ENCODE assay signal across 8 mouse cellular contexts in genomic region chr7:139648107-139648824, GRCm38 (mm10). TPM values are rescaled to one million over a fixed set of nuclear protein-coding genes. Genes with fewer than 3 reads are reported as not detected.
DNase-seq lines count a peak whose midpoint lies in the region; ATAC-seq and TF ChIP-seq lines count a peak whose summit lies in the region.

No protein-coding gene starts in this region.

- H3K4me3 ChIP-seq in forebrain, embryonic 10.5 days, result no peak overlapping the region
- H3K4me3 ChIP-seq in forebrain, embryonic 15.5 days, result no peak overlapping the region
- H3K4me3 ChIP-seq in hindbrain, postnatal 0 days (ENCODE audit: low read length), result no peak overlapping the region
- no peak overlapping the region for H3K4me3 ChIP-seq in midbrain, embryonic 16.5 days (ENCODE audit: low read depth, low read length)
- H3K4me3 ChIP-seq in spleen, adult 2 months (ENCODE audit: extremely low read depth, insufficient read depth, insufficient read length), result no peak overlapping the region

- peak; percentile 87 for DNase-seq in forebrain, embryonic 10.5 days (ENCODE audit: extremely low spot score, low spot score)
- peak; percentile 93 to 94 for DNase-seq in cerebellum, adult 18-20 months
- DNase-seq in hindbrain, postnatal 0 days (ENCODE audit: low spot score), result peak; percentile 98
- DNase-seq in left cerebral cortex, adult 8-10 months (ENCODE audit: low spot score in 2 of 2), result peak; percentile 75 to 94
- peak; percentile 39 to 65 for DNase-seq in spleen, adult 2 months (ENCODE audit: low read depth in 1 of 2, low spot score in 2 of 2)

- peak; percentile 93 for TF ChIP-seq CTCF in hindbrain, postnatal 0 days (IDR thresholded peaks at IDR 0.05; ENCODE audit: low read depth)
- TF ChIP-seq CTCF in spleen, adult 2 months (IDR thresholded peaks at IDR 0.05; ENCODE audit: extremely low read depth, insufficient read depth, insufficient read length, insufficient replicate concordance), result peak; percentile 72; the same call in 1 of the 2 replicates

- H3K4me2 ChIP-seq in forebrain, embryonic 15.5 days (replicated peaks), result no peak overlapping the region
- H3K4me2 ChIP-seq in hindbrain, postnatal 0 days (ENCODE audit: low read depth, low read length), result no peak overlapping the region
- no peak overlapping the region for H3K4me2 ChIP-seq in midbrain, embryonic 16.5 days (ENCODE audit: low read length)

- 41% methylated on average over 10 of the region's 10 CpGs for WGBS in forebrain, embryonic 10.5 days
- 43% methylated on average over 10 of the region's 10 CpGs for WGBS in forebrain, embryonic 15.5 days
- 38% methylated on average over 10 of the region's 10 CpGs for WGBS in hindbrain, postnatal 0 days
- 46% methylated on average over 10 of the region's 10 CpGs for WGBS in midbrain, embryonic 16.5 days
- 47% methylated on average over 10 of the region's 10 CpGs for WGBS in spleen, adult 2 months

- no peaks in the 10 kb centered on the region for H3K36me3 ChIP-seq in forebrain, embryonic 10.5 days (replicated peaks)
- H3K36me3 ChIP-seq in forebrain, embryonic 15.5 days, result no peaks in the 10 kb centered on the region
- no peaks in the 10 kb centered on the region for H3K36me3 ChIP-seq in hindbrain, postnatal 0 days (ENCODE audit: insufficient read depth, low read length)
- no peaks in the 10 kb centered on the region for H3K36me3 ChIP-seq in midbrain, embryonic 16.5 days (ENCODE audit: control insufficient read depth, insufficient read depth, low read length)
- H3K36me3 ChIP-seq in spleen, adult 2 months (ENCODE audit: control insufficient read depth, insufficient read depth, low read length), result no peaks in the 10 kb centered on the region

- no peak for TF ChIP-seq POLR2A in spleen, adult 2 months (IDR thresholded peaks at IDR 0.05; ENCODE audit: low read depth, low read length)

- H3K27me3 ChIP-seq in forebrain, embryonic 10.5 days (ENCODE audit: poor library complexity, severe bottlenecking), result peaks cover 10% of the 10 kb centered on the region; the same call in 1 of the 2 replicates
- H3K27me3 ChIP-seq in forebrain, embryonic 15.5 days, result no peaks in the 10 kb centered on the region
- no peaks in the 10 kb centered on the region for H3K27me3 ChIP-seq in hindbrain, postnatal 0 days (ENCODE audit: insufficient read depth, low read length)
- peaks cover 7% of the 10 kb centered on the region; the same call in 1 of the 2 replicates for H3K27me3 ChIP-seq in midbrain, embryonic 16.5 days (ENCODE audit: control insufficient read depth, insufficient read depth, low read depth, low read length)
- H3K27me3 ChIP-seq in spleen, adult 2 months (ENCODE audit: control insufficient read depth, insufficient read depth, low read length), result no peaks in the 10 kb centered on the region

- no peak overlapping the region for H3K27ac ChIP-seq in forebrain, embryonic 10.5 days
- H3K27ac ChIP-seq in forebrain, embryonic 15.5 days (replicated peaks), result no peak overlapping the region
- no peak overlapping the region for H3K27ac ChIP-seq in hindbrain, postnatal 0 days
- H3K27ac ChIP-seq in midbrain, embryonic 16.5 days (ENCODE audit: low read length), result no peak overlapping the region
- no peak overlapping the region for H3K27ac ChIP-seq in spleen, adult 2 months (ENCODE audit: insufficient read depth, low read length)

- no peak; the same call in 1 of the 2 replicates for ATAC-seq in forebrain, embryonic 15.5 days (replicated peaks)
- ATAC-seq in frontal cortex, adult (ENCODE audit: low TSS enrichment), result peak; percentile 68
- ATAC-seq in hindbrain, postnatal 0 days, result 0 out of 2 replicates have a peak, but pooled peaks have one; percentile 21
- ATAC-seq in midbrain, embryonic 16.5 days, result peak; percentile 39; the same call in 1 of the 2 replicates

- H3K4me1 ChIP-seq in forebrain, embryonic 10.5 days, result no peaks in the 10 kb centered on the region
- no peaks in the 10 kb centered on the region for H3K4me1 ChIP-seq in forebrain, embryonic 15.5 days
- no peaks in the 10 kb centered on the region for H3K4me1 ChIP-seq in hindbrain, postnatal 0 days (ENCODE audit: insufficient read depth, low read length)
- no peaks in the 10 kb centered on the region for H3K4me1 ChIP-seq in midbrain, embryonic 16.5 days (ENCODE audit: control insufficient read depth, insufficient read depth, low read length)
- H3K4me1 ChIP-seq in spleen, adult 2 months (ENCODE audit: control insufficient read depth, insufficient read depth, insufficient read length), result no peaks in the 10 kb centered on the region

- no peaks in the 10 kb centered on the region for H3K9me3 ChIP-seq in forebrain, embryonic 10.5 days
- no peaks in the 10 kb centered on the region for H3K9me3 ChIP-seq in forebrain, embryonic 15.5 days
- no peaks in the 10 kb centered on the region for H3K9me3 ChIP-seq in hindbrain, postnatal 0 days (ENCODE audit: low read length)
- no peaks in the 10 kb centered on the region for H3K9me3 ChIP-seq in midbrain, embryonic 16.5 days (replicated peaks; ENCODE audit: control insufficient read depth, low read length, poor library complexity, severe bottlenecking)

- no peak overlapping the region for H3K9ac ChIP-seq in forebrain, embryonic 15.5 days (replicated peaks)
- H3K9ac ChIP-seq in hindbrain, postnatal 0 days (replicated peaks; ENCODE audit: low read length), result no peak overlapping the region
- H3K9ac ChIP-seq in midbrain, embryonic 16.5 days (ENCODE audit: low read depth, low read length), result no peak overlapping the region

RNA-seq across cellular contexts. Expression of gene Cfap46, which starts 35.4 kb away (rescaled TPM):
- polyA plus RNA-seq in forebrain, embryonic 10.5 days (2016; fragmentation: Nextera tagmentation; extraction: Ambion mirVana), result 0.33 and 0.35 TPM in 2 replicates
- 0.91 and 2.9 TPM in 2 replicates for polyA plus RNA-seq in forebrain, embryonic 15.5 days (2015; fragmentation: Nextera tagmentation; extraction: Ambion mirVana)
- total RNA-seq in hindbrain, postnatal 0 days (2014; rRNA removed), result 3.2 and 7.0 TPM in 2 replicates
- 3.5 TPM in 2 replicates for polyA plus RNA-seq in hindbrain, postnatal 0 days (2015; fragmentation: Nextera tagmentation; extraction: Ambion mirVana)
- 1 to 10 TPM; 4.6 to 7.4 (median 6.4) TPM for total RNA-seq in left cerebral cortex, adult 8-10 months (2022)
- 3.1 and 4.7 TPM in 2 replicates for polyA plus RNA-seq in midbrain, embryonic 16.5 days (2015; fragmentation: Nextera tagmentation; extraction: Ambion mirVana)
- 0.11 TPM in 1 of 2 replicates, not detected in the other for polyA plus RNA-seq in spleen, adult 2 months (2012; rRNA removed)
